Mouse (Mus musculus) heart, postnatal 0 days (tissue): ENCODE results near the gene Chic2.

ENCODE experiments used
- CTCF ChIP-seq: IDR thresholded peaks from 2 replicates; pipeline ENCODE4 v1.5.1; 2016; ENCODE audit warnings: antibody characterized with exemption, control low read depth, low read depth
- EP300 ChIP-seq: IDR thresholded peaks from 2 replicates; pipeline ENCODE4 v1.6.1; 2016; ENCODE audit warnings: antibody characterized with exemption, low read depth

- 0 out of 2 replicates have a peak, but pooled peaks have one; percentile 0 for TF ChIP-seq CTCF
- TF ChIP-seq EP300 = no peak; the same call in 1 of the 2 replicates
Measured at GRCm38 (mm10) chr5:74974726-74975411, 69.7 kb downstream of the Chic2 start.
